Mouse (Mus musculus) neutrophil, adult 83 days (primary cell): ENCODE measurements around the gene Xlr5a. TPM values are rescaled to one million over a fixed set of nuclear protein-coding genes. Genes with fewer than 3 reads are reported as not detected.

Experiments used
- total RNA-seq, 2 experiments: library from RNA; stranded (reverse); gene quantifications; one replicate each; pipeline ENCODE4 v1.2.4; 2023

Xlr5a gene
- total RNA-seq: not detected

DNA sequence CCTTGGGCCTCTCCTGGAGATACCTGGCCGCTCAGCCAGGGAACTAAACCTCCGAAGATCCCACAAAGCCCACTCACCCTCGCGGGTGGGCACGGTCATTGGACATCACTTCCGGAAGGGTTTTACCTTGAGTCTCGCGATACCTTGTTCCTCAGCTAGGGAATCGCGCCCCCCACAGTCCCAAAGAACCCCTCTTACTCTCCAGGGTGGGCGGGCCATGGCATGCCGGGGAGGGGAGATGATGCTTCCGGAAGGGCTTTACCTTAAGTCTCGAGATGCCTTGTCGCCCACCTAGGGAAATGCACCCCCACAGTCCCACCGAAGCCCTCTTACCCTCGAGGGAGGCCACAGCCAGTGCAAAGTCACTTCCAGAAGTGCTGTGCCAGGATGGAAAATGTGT lies at the start of gene Xlr5a, which contains the start of gene Xlr5c:
TSS of gene Xlr5a (minus strand) at position 101 of the 400 bp plus-strand sequence.
TSS of gene Xlr5c (minus strand) at position 101 of the 400 bp plus-strand sequence.

DNA sequence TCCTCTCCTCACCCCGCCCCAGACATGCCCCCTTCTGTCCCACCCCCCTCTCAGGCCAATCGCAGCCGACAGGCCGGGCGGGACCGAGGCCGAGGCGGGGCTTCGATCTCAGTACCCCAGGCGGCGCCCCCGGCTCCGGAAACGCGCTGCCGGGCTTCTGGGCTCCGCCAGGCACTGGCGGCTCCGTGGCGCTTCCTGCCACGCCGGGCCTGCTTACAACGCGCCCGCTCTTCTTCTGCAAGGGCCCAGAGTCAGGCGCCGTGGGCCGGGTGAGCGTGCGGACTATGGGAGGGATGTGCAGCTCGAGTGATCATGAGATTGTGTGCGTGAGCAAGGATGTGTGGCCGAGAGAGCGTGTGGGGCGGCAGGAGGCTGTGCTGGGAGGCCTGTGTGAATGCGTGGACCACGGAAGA lies 49.7 kb upstream of the Xlr5a start, which contains the start of gene Zfp275:
TSS of gene Zfp275 (plus strand) at position 139 of the 413 bp plus-strand sequence.

DNA sequence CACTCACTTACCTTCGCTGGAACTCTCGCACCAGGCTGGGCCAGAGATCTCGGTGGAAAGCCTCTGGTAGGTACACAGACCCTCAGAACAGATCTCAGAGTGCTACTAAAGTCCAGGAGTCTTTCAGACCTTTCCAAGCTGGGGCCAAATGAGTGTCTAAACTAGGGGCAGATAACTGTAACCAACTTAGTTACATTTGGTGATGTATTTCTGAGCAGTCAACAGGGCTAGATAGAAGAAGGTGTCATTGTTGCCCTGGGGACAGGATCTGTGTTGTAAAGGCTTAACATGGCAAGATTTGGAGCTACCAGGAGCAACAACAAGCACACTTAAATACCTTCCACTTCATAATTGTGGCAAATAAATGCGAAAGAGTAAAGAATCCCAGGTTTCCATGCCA lies 44.0 kb upstream of the Xlr5a start, which contains the start of gene Gm45015:
TSS of gene Gm45015 (minus strand) at position 101 of the 400 bp plus-strand sequence.

DNA sequence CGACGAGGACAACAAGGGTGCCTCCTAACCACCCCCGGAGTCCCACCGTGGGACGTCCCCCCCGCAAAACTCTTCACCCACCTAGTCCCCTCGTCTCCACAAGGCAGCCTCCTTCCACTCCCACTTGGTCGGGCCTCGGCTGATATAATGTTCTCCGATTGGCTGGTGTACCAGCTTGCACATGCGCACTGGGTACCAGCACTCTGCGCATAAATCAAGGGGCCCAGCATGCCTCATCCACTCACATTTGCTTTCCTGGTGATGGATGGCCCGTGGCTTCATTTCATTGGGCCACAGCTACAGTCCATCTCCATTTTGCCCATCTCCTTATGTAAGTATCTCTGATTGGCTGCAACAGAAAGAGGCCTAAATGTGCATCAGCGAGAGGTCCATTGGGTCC lies 27.5 kb downstream of the Xlr5a start, which contains the start of gene Xlr3c:
TSS of gene Xlr3c (minus strand) at position 121 of the 400 bp plus-strand sequence.

DNA sequence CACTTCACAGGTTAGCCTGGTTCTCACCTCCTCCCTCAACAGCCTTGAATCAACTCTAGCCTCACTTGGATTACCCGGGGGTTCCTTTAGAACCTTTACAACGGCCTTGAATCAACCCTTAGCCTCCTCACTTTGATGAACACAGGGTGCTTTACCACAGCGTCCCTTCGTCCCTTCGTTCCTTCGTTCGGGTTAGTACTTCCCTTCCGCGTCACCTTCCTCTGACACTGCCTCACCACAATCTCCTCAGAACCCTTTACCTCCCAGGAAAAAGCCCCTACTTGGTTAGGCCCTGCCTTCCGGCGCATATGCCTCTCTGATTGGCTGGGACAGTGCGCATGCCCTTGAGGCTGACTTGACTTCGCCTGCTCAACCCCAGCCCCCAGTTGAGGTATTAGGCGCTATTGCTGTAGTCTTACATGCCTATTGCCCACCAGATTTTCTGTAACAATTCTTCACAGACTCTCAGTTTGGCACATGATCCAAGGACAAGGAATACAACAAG lies 49.9 kb downstream of the Xlr5a start, which contains the start of gene Xlr4c:
TSS of gene Xlr4c (minus strand) at position 310 of the 505 bp plus-strand sequence.

DNA sequence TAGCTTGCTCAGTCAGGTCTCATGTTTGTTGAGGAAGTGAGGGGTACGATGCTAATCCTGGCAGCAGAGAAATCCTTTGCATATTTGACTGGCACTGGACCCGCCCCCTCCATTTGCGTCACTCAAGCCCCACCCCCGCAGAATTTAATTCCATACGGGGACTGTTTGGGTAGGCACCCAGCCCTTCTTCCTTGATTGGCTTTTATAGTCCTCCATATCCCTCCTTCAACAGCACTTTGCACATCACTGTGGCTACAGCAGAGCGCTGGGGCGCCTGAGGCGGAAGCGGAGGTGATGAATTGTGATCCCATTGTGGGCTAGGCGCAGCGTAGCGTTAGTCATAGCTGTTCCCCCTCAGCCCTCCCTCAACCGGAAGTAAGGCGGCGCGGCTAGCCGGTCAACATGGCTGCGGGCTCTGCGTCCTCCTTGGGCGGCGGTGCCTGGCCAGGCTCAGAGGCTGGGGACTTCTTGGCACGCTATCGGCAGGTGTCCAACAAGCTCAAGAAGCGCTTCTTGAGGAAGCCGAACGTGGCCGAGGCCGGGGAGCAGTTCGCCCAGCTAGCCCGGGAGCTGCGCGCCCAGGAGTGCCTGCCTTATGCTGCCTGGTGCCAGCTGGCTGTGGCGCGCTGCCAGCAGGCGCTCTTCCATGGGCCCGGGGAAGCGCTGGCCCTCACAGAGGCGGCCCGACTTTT lies 64.7 kb downstream of the Xlr5a start, which contains the start of gene F8a:
TSS of gene F8a (plus strand) at position 378 of the 692 bp plus-strand sequence.

DNA sequence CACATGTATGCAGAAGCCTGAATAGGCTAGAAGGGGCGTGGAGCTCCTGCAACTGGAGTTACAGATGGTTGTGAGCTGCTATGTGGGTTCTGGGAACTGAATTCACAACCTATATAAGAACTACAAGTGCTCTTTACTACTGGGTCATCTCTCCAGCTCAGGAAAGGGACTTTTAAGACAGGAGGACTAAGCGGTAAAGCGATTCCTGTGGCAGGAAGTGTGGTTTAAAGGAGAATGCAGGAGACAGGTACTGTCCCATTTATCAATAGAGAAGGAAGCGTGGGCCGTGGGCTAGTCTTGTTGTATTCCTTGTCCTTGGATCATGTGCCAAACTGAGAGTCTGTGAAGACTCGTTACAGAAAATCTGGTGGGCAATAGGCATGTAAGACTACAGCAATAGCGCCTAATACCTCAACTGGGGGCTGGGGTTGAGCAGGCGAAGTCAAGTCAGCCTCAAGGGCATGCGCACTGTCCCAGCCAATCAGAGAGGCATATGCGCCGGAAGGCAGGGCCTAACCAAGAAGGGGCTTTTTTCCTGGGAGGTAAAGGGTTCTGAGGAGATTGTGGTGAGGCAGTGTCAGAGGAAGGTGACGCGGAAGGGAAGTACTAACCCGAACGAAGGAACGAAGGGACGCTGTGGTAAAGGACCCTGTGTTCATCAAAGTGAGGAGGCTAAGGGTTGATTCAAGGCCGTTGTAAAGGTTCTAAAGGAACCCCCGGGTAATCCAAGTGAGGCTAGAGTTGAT lies 78.8 kb downstream of the Xlr5a start, which contains the start of gene Xlr4b:
TSS of gene Xlr4b (plus strand) at position 515 of the 746 bp plus-strand sequence.

DNA sequence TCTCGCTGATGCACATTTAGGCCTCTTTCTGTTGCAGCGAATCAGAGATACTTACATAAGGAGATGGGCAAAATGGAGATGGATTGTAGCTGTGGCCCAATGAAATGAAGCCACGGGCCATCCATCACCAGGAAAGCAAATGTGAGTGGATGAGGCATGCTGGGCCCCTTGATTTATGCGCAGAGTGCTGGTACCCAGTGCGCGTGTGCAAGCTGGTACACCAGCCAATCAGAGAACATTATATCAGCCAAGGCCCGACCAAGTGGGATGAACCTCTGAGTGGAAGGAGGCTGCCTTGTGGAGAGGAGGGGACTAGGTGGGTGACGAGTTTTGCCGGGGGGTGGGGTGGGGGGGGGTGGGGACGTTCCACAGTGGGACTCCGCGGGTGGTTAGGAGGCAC lies 100.8 kb downstream of the Xlr5a start, which contains the start of gene Xlr3b:
TSS of gene Xlr3b (plus strand) at position 274 of the 400 bp plus-strand sequence.

DNA sequence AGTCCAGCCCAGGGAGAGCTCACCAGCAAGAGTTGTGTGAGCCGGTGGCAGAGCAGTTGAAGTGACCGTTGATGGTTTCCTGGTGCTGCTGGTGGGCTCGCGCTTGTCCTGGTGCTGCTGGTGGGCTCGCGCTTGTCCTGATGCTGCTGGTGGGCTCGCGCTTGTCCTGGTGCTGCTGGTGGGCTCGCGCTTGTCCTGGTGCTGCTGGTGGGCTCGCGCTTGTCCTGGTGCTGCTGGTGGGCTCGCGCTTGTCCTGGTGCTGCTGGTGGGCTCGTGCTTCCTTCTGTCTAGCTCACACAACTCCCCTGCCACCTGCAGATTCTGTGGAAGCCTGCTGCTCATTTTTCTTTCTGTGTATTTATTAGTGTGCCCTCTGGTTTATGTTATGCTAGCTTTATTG lies 115.9 kb downstream of the Xlr5a start, which contains the start of gene Spin2d:
TSS of gene Spin2d (minus strand) at position 101 of the 400 bp plus-strand sequence.

DNA sequence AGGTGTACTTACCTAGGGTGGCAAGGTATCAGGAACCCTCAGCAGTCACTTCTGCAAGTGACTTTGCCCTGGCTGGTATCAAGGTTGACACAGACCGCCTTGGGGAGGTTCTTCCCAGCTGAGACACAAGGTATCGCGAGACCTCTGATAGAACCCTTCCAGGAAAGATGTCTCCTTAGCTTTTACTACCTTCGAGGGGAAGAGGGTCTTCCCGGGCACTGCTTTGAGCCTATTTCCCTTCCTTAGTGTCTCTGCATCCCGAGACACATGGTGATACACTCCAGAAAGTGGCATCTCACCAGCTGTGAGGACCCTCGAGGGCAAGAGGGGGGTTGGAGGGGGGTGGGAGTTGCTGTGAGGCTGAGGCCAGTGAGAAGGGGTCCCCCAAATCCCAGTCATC lies 143.4 kb downstream of the Xlr5a start, which contains the start of gene DXBay18:
TSS of gene DXBay18 (minus strand) at position 101 of the 400 bp plus-strand sequence.

DNA sequence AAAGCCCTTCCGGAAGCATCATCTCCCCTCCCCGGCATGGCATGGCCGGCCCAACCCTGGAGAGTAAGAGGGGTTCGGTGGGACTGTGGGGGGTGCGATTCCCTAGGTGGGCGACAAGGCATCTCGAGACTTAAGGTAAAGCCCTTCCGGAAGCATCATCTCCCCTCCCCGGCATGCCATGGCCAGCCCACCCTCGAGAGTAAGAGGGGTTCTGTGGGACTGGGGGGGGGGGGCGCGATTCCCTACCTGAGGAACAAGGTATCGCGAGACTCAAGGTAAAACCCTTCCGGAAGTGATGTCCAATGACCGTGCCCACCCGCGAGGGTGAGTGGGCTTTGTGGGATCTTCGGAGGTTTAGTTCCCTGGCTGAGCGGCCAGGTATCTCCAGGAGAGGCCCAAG lies 144.3 kb downstream of the Xlr5a start, which contains the start of gene Xlr5b:
TSS of gene Xlr5b (plus strand) at position 301 of the 400 bp plus-strand sequence.

DNA sequence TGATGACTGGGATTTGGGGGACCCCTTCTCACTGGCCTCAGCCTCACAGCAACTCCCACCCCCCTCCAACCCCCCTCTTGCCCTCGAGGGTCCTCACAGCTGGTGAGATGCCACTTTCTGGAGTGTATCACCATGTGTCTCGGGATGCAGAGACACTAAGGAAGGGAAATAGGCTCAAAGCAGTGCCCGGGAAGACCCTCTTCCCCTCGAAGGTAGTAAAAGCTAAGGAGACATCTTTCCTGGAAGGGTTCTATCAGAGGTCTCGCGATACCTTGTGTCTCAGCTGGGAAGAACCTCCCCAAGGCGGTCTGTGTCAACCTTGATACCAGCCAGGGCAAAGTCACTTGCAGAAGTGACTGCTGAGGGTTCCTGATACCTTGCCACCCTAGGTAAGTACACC lies 176.0 kb downstream of the Xlr5a start, which contains the start of gene Gm14685:
TSS of gene Gm14685 (plus strand) at position 301 of the 400 bp plus-strand sequence.

DNA sequence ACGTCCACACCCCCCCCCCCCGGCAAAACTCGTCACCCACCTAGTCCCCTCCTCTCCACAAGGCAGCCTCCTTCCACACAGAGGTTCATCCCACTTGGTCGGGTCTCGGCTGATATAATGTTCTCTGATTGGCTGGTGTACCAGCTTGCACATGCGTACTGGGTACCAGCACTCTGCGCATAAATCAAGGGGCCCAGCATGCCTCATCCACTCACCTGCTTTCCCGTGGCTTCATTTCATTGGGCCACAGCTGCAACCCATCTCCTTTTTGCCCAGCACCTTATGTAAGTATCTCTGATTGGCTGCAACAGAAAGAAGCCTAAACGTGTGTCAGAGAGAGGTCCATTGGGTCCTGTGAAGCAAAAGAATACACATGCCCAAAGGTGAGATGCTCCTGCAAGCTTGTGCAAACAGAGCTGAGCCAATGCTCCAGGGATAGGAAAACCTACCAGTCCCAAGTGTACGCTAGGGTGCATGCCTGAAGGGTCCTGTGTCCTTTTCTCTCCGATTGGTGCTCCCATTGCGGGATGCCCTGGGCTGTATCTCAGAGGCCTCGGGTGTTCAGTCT lies 195.8 kb downstream of the Xlr5a start, which contains the start of gene Xlr3a:
TSS of gene Xlr3a (minus strand) at position 155 of the 568 bp plus-strand sequence.

DNA sequence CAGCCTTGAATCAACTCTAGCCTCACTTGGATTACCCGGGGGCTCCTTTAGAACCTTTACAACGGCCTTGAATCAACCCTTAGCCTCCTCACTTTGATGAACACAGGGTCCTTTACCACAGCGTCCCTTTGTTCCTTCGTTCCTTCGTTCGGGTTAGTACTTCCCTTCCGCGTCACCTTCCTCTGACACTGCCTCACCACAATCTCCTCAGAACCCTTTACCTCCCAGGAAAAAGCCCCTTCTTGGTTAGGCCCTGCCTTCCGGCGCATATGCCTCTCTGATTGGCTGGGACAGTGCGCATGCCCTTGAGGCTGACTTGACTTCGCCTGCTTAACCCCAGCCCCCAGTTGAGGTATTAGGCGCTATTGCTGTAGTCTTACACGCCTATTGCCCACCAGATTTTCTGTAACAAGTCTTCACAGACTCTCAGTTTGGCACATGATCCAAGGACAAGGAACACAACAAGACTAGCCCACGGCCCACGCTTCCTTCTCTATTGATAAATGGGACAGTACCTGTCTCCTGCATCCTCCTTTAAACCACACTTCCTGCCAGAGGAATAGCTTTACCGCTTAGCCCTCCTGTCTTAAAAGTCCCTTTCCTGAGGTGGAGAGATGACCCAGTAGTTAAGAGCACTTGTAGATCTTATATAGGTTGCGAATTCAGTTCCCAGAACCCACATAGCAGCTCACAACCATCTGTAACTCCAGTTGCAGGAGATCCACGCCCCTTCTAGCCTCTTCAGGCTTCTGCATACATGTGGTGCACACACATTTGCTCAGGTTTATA lies 210.3 kb downstream of the Xlr5a start, which contains the start of gene Xlr4a:
TSS of gene Xlr4a (minus strand) at position 212 of the 789 bp plus-strand sequence.

DNA sequence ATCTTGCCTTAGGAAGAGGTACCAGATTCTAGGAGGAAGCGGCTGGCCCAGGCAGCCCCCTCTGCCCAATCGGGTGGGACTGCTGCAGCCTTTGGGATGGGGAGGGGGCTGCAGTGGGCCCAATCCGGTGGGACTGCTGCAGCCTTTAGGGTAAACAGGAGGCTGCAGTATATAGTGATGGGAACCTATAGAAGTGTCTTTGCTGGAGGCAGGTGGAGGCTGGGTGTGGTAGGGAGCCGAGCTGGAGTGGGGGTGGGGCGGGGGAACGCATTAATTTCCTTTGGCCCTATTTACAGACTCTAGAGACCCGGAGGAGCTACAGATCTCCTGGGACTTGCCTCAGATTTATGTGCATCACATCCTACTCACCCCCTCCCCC lies 228.4 kb downstream of the Xlr5a start, which contains the start of gene Pnma3:
TSS of gene Pnma3 (plus strand) at position 373 of the 379 bp plus-strand sequence.

Other genes starting within 250 kb of the Xlr5a start
- not detected for gene Pnma3, start 228.2 kb downstream of the Xlr5a start, total RNA-seq
- 1 to 10 TPM in 1 of 2 experiments, under 1 TPM in 1; 0.48 to 2.6 TPM for gene Xlr4a, start 210.5 kb downstream of the Xlr5a start, total RNA-seq
- not detected for gene Xlr3a, start 195.9 kb downstream of the Xlr5a start, total RNA-seq
- gene Gm14685, start 175.9 kb downstream of the Xlr5a start, total RNA-seq: under 1 TPM in 1 of 2 experiments, not detected in 1; 0.20 TPM
- not detected for gene Xlr5b, start 144.2 kb downstream of the Xlr5a start, total RNA-seq
- gene DXBay18, start 143.5 kb downstream of the Xlr5a start, total RNA-seq: not detected
- not detected for gene Spin2d, start 116.0 kb downstream of the Xlr5a start, total RNA-seq
- 1 to 10 TPM in 1 of 2 experiments, under 1 TPM in 1; 0.26 to 2.4 TPM for gene Xlr3b, start 100.8 kb downstream of the Xlr5a start, total RNA-seq
- 1 to 10 TPM in 1 of 2 experiments, not detected in 1; 3.1 TPM for gene Xlr4b, start 78.6 kb downstream of the Xlr5a start, total RNA-seq
- 1 to 10 TPM; 3.6 to 4.1 TPM for gene F8a, start 64.7 kb downstream of the Xlr5a start, total RNA-seq
- gene Xlr4c, start 49.8 kb downstream of the Xlr5a start, total RNA-seq: 1 to 10 TPM; 1.6 to 3.3 TPM
- gene Xlr3c, start 27.6 kb downstream of the Xlr5a start, total RNA-seq: not detected
- not detected for gene Xlr5c, start within 50 bp of the Xlr5a start, total RNA-seq
- gene Gm45015, start 43.9 kb upstream of the Xlr5a start, total RNA-seq: not detected
- gene Zfp275, start 49.6 kb upstream of the Xlr5a start, total RNA-seq: 1 to 10 TPM; 4.6 to 7.0 TPM
- gene Gm18336, start 105.8 kb upstream of the Xlr5a start, total RNA-seq: not detected
- not detected for gene Zfp92, start 118.1 kb upstream of the Xlr5a start, total RNA-seq
- not detected for gene Trex2, start 142.4 kb upstream of the Xlr5a start, total RNA-seq
- gene Haus7, start 166.1 kb upstream of the Xlr5a start, total RNA-seq: 1 to 10 TPM; 8.5 to 9.3 TPM
- gene Bgn, start 190.6 kb upstream of the Xlr5a start, total RNA-seq: 10 to 100 TPM in 1 of 2 experiments, 1 to 10 TPM in 1; 6.6 to 12.2 TPM
- gene Atp2b3, start 210.1 kb upstream of the Xlr5a start, total RNA-seq: not detected